Mouse (Mus musculus) adrenal gland, postnatal 25 days (tissue): ENCODE measurements around the gene Ubap1l. TPM values are rescaled to one million over a fixed set of nuclear protein-coding genes. Genes with fewer than 3 reads are reported as not detected.
"Not testable (repeated sequence)": the region's sequence is repeated elsewhere in the genome, so short reads cannot be mapped to it uniquely, and the experiment has no call there.

ENCODE experiments used
- DNase-seq: peaks from one replicate; pipeline ENCODE4 v3.0.0; 2021; ENCODE audit warnings: mixed read lengths
- long read RNA-seq: library from polyadenylated mRNA; stranded (forward); transcript quantifications from one replicate; pipeline ENCODE4 v2.0.0, GENCODE M21; 2021
- total RNA-seq: library from RNA; stranded (reverse); gene quantifications from 2 replicates; pipeline ENCODE4 v1.2.3, GENCODE M21; 2021

Ubap1l gene
- total RNA-seq = 0.90 TPM in 1 of 2 replicates, not detected in the other
- long read RNA-seq, partial matches to known transcripts = 0 of 1 reads
- long read RNA-seq, other reads (novel, unspliced or antisense) = 1 of 1 reads

DNA sequence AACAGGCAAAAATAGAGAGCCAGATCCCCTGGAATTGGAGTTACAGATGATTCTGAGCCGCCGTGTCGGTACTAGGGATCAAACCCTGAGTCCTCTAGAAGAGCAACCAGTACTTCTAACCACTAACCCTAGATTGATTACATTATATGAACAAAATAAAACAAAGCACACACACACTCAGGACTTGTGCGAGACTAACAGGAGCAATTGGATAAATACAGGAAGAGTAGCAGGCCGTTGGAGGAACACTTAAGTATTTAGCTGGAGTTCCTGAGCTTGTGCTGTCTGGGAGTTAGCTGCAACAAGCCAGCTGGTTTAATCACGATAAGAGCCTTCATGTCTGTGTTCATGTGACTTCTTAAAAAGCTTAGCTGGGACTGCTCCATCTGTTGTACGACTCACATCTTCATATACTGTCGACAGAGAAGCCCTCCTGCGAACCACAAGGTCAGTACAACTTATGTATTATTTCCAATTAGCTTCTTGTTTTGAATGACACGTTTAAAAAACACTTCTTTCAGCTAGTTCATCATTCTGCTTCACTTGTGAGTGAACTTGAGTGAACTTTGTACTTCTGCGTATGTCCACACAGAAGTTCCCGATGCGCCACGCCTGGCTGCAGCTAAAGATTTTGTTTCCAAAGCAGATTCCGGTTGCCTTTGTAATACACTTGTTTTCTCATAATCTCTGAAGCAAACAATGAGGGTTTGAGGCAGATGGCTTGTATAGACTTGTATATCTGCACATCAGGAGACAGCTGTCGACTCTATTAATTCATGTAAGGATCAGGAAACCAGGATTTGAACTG lies at the start of gene Ubap1l:
Gene Ubap1l (plus strand): TSS at position 401 of the 808 bp plus-strand sequence.
- no peak for DNase-seq

DNA sequence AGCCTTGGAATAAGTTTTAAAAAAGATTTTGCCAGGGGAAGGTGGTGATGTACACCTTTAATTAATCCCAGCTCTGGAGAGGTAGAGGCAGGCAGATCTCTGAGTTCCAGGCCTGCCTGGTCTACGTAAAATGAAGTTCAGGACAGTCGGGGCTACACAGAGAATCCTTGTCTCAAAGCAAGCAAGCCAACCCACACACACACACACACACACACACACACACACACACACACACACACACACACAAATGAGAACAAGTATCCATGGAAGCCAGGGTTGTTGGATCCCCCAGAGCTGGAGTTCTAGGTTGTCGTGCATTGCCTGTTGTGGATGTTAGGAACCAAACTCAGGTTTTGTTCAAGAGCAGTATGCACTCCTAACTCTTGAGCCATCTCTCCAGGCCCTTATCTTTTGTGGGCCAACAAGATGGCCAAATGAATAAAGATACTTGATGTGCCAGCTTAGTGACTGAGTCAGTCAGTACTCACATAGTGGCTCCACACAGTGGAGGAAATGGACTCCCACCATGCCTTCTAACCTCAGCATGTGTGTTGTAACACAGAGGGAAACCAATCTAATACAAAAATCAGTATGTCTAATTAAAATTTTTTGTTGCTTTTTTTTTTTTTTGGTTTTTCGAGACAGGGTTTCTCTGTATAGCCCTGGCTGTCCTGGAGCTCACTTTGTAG lies 48.0 kb upstream of the Ubap1l start:
- no peak for DNase-seq

DNA sequence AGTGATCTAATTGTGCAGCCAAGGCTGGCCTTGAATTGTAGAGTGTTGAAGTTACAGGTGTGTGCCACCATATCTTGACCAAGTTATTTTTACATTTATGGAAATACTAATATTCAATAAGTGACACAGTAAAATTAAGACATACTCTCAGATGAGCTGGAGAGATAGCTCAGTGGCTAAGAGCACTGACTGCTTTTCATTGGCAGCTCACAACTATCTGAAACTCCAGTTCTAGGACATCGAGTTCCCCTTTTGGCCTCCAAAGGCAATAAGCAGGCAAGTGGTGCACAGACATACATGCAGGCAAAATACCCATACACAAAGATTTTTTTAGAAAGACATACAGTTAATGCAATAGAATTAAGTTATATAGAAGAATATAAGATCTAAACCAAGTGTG lies 47.0 kb upstream of the Ubap1l start:
- no peak for DNase-seq

DNA sequence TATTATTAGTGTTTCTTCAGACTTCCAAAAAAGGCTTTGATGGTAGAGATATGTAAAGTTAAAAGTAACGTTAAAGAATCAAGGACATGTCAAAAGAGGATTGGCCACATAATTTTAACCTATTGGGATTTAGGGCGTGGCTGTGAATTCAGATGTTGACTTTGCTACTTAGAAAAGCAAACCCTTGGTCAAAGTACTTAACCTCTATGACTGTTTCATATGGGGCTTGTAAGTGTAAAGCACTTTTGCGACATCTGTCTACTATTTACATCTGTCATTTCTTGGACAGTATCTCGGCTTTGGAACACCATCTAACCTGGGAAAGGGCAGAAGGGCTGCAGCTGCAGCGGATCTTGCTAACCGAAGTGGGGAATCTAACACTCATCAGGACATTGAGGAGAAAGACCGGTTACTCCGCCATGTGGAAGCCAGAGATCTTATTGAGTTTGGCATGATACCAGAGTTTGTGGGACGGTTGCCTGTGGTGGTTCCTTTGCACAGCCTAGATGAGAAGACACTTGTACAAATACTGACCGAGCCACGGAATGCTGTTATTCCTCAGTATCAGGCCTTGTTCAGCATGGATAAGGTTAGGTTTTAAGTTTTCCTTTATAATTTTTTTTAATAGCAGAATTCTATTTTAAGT lies 38.5 kb upstream of the Ubap1l start:
- no peak for DNase-seq

DNA sequence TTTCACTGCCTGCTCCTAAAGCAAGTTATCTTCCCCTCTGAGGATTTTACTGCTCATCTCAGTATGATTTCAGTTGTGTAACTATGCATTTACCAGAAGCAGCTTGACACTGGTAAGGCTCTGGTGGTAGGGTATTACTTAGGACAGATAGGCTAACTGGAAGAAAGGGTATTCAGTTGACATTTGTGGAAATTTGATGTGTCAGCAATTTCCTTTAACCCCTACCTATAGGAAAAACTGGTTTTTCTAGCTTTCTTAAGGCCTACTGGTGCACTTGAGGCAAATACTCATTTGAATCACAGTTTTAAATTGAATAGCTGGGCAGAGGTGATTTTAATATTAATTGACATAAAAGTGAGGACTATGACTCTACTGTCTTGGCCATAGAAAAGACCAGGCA lies 34.9 kb upstream of the Ubap1l start:
- no peak for DNase-seq

DNA sequence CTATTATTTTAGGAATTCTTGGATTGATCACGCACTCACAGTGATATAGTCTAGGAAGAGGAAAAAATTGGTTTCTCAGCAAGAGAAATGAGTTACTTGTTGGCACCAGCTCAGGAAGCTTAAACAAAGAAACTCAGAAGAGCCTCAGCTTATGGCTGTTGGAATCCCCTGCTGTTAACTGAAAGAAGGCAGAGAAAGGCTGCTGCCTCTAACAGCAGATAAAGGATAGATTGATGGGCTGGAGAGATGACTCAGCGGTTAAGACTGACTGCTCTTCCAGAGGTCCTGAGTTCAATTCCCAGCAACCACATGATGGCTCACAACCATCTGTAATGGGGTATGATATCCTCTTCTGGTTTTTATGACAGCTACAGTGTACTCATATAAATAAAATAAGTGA lies 33.5 kb upstream of the Ubap1l start:
- no peak for DNase-seq

DNA sequence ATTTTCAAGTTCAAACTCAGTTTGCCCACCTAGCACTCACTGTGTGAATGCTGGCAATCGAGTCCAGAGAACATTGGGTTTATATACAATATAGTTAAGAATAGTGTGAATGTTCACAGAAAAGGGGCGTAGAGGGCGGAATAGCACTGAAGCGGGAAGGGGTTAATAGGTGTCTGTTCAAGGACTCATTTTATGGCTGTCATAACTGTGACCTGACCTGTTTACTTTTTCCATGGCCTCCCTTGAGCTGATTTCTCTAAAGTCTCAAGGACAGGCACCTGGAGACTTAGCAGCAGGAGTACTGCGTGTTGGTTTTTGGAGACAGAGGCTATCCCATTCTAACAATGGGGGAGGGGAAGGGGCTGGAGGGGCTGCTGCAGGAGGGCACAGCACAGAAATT lies 26.9 kb upstream of the Ubap1l start:
- DNase-seq = no peak

DNA sequence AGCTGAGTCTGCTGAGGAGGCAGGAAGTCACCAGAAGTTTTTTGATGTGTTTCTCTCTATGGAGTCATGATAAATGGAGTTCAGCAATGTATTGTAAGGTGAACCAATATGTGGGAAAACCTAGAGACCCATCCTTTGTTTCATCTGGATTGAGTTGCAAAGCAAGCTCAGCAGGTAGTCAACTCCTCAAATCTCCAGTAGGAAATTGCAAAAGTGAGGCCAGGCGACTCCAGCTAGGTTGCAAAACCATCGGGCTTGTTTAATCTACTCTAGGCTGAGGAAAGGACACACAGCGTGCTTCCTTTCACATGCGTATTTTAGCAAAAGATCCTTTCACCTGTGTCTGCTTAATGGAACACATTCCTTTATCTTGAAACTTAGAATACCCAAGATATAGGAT lies 21.7 kb upstream of the Ubap1l start:
- DNase-seq = no peak

DNA sequence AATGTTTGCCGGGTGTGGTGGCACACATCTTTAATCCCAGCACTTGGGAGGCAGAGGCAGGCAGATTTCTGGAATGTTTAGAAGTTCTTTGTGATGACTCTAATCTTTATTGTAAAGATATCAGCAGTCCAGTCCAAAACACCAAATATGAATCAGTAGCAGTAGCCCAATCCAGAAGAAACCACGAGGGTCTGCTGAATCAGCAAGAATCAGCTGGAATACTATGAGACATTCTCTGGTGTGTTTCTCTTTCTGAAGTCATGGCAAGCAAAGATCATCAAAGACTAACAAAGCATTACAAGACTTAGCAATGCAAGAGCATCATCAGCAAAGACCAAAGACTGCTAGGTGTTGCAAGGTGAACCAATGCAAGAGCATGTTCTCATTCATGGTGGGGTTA lies 20.4 kb upstream of the Ubap1l start:
- no peak for DNase-seq

DNA sequence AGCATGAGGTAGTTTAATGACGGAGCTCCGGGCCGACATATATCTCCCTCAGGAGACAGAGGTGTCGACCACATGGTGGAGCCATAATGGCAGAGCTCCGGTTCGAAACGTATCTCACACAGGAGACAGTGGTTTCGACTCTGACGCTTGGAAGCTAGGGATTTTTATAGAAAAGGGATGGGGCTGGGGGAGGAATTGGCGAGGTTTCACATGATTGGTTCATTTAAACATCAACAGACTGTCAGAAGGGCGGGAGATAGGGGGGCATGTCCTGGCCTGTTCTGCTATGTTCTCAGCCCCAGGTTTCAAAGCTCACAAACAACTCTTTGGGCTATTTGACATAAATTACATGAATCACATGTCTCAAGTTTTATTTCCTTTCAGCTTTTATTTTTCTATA lies 15.4 kb upstream of the Ubap1l start:
- DNase-seq = not testable (repeated sequence)

DNA sequence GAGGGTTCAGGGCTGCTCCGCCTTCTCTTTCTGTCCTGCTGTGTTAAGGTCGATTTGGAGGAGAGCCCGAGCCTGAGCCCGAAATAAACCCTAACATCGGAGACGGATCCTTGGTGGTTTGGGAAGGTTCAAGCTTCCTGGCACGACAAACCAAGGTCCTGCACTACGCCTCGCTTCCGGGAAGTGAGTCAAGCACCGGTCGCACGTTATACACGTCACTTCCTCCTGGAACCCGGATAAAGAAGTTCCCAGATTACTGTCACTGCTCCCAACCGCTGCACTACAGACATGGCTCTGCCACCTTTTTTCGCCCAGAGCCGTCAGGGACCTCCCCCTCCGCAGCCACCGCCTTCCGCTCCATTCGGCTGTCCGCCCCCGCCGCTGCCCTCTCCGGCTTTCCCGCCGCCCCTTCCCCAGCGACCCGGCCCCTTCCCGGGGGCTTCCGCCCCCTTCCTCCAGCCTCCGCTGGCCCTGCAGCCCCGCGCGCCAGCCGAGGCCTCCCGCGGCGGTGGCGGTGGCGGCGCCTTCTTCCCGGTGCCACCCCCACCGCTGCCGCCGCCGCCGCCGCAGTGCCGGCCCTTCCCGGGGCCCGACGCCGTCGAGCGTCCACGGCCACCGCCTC lies 14.9 kb upstream of the Ubap1l start, which contains the start of gene Pdcd7:
Gene Pdcd7 (plus strand): TSS at position 251 of the 622 bp plus-strand sequence.
- peak; percentile 90 for DNase-seq

DNA sequence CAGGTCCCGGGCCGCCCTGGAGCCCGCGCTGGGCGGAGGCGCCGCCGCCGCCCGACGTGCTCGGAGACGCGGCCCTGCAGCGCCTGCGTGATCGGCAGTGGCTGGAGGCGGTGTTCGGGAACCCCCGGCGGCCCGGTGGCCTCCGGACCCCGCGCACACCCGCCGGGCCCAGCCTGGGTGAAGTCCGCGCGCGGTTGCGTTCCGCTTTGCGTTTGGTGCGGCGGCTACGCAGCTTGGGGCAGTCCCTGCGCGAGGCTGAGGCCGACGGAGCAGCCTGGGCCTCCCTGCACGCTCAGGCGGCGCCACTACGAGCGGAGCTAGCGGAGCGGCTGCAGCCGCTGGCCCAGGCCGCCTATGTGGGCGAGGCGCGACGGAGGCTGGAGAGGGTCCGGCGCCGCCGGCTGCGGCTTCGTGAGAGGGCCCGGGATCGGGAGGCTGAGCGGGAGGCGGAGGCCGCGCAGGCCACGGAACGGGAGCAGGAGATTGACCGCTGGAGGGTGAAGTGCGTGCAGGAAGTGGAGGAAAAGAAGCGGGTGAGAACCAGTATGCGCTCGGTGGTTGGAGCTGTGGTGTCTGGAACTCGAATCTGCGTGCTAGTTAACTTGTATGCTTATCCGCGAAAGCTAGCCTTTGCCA lies 14.2 kb upstream of the Ubap1l start:
- DNase-seq = peak; percentile 52

DNA sequence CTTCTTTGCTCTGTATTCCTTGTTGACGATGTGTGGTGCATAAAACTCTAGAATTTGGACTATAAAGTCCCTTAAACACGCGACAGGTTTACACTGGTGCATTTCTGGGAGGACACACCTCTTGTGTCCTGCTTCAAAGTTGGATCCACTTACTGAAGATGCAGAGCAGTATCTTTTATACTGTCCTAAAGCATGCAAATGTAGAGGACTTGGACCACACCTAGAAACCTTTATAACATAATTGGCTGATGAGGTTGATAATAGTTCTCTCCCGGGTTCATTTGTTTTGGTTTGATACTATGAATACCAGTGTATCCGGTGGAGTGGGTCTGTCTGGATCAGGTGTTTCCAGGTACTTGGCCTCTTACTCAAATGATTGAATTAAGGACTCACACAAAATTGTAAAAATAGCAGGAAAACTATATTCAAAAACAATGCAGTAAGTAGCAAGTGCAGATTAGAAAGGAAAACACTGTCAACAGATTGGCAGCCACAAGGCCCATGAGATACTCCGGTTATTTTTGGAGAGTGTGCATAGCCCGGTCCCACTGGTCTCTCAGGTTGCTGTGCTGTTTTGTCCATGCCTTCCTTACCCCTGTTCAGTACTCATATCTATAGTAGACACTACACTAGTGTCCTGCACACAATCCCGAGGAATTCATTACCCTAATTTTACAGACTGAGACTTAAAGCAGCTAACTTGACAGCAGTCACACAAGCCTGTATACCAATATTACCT lies 13.6 kb upstream of the Ubap1l start:
- DNase-seq = no peak

DNA sequence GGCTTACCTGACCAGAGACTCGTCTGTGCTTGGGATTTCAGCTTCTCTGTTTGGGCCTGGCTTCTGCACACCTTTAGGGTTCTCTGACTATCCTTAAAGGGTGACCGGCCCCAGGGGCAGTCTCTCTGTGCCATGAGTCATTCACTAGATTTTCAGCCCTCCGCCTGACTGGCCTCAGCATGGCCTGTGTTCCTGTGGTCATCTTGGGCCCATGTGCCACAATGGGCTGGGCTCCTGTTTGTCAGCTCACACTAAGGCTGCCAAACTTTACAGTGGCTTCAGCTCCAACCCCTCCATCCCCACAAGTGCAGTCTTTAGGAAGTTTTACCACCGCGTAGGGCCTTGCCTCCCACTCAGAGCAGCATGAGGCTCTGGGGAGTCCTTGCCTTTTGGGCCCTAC lies 7.6 kb upstream of the Ubap1l start:
- no peak for DNase-seq

DNA sequence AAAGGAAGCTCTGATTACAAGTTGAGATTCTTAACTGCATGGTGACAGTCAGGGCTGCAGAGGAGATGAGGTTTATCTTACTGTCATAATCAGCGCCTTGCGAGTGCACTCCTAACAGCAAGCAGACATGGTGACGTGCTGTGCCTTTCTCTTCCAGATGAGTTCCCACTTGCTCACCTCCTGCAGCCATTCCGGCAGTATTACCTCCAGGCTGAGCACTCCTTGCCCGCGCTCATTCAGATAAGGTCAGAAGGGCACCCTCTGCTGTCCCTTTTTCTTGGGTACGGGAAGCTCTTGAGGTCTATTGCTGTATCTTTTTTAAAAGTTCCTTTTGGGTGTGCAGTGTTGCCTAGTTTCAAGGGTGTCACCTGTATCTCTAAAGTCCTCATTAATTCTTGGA lies 4.3 kb upstream of the Ubap1l start:
- no peak for DNase-seq

DNA sequence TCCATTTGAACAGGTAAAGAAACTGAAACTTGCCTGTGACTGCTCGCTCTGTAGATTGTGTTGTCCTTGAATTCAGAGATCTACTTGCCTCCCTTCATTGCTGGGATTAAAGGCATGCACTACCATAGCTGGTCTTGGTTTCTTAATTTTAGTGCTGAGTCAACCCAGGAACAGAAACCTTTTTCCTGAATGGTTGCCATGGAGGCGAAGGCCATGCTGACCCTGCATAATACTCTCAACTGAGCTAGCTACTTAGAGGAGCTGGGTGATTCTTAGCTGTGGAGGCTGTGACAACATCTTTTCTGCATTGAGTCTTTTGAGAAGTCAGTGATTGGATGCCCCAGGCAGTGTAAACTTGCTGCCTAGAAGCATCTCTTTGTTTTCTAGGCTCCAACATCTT lies 3.9 kb upstream of the Ubap1l start:
- DNase-seq = peak; percentile 47

DNA sequence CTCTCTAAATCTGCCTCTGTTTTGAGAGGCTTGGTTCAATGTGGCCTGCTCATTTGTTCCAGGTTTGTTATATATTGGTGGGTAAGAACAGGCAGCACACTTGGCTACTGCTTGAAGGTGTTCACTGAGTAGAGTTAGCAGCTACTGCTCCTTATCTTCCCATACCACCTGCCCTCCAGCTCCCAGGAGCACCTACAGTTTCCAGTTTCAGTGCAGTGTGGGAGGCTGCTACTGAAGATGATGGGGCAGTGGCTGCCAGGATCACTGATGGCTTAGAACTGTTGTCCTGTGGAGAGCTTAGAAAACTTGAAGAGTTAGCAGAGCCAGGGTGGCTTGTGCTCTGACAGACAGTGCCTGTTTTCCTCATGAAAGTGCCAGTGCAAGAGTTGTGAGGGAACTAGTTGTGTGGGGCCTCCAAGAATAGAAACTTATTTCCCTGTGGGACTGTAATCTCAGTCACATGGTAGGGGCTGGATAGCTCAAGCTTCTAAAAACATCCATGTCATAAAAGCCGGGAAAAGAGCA lies 1.8 kb upstream of the Ubap1l start:
- DNase-seq = no peak

DNA sequence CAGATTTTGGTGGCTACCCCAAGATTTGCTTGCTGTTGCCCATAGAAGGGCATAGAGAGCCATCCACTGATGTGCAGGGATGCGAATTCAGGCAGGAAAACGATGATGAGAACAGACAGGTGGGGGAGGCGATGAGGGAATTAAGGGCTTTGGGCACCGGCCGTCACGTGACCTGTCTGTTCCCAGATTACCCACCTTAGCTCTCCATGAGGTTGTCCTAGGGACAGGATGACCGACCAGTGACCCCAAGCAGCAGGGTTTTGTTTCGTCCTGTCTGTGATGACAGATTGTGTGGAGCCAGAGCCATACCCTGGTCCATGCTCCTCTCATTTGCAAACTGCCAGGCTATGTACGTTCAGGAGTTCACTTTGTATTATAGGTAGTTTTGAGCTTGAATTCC lies 2.8 kb downstream of the Ubap1l start:
- DNase-seq = no peak

DNA sequence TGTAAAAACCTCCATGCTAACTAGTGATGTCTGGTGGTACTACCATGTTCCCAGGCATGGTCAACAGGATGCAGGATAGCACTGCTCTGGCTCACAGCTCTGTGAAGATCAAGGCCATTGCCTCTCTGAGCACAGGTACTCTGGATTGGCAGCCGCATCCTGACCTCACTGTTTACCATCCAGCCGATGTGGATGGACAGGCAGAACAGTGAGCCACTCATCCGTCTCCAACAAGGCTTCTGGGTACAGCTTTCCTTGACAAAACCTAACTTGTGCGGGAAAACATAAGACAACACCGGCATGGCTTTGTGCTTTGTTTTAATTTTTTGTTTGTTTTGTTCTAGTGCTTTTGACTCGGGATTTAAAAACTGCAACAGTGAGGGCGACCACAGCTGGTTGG lies 4.9 kb downstream of the Ubap1l start:
- DNase-seq = no peak

DNA sequence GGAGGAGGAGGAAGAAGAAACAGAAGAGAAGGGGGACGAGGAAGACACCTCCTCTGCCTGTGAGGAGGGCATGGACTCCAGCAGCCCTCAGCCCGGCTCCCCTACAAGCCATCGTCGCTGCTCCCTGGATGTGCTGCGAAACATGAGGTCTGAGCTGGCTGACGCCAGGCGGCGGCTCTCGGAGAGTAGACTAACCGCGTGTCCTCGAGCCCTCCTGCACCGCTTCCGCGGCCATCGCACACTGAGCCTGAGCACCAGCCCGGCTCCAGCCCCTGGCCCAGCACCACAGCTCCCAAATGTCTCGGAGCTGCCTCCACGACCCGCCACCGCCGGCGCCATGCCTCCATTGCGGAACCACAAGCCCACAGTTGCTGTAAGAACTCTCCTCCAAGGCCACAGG lies 10.9 kb downstream of the Ubap1l start:
- no peak for DNase-seq

DNA sequence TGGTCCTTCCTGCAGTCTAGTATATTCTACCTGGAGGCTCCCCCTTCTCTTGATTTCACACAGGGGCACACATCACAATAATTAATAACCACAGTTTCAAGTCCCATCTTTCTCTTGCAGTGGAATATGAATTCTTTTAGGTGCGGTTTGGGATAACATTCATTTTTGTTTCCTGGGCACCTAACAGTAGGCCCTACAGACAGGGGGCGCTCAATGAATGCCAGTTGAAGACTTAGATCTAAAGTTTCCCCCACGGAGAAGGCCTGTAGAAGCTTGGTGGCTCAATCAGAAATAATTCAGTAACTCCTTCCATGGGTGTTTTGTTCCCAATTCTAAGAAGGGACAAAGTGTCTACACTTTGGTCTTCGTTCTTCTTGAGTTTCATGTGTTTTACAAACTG lies 11.6 kb downstream of the Ubap1l start:
- DNase-seq = no peak
